Mouse (Mus musculus) heart, embryonic 10.5 days (tissue): ENCODE measurements around the gene Zfp1. TPM values are rescaled to one million over a fixed set of nuclear protein-coding genes. Genes with fewer than 3 reads are reported as not detected.

Experiments used
- DNase-seq: peaks from one replicate; pipeline ENCODE4 v3.0.0-alpha.2; 2017; ENCODE audit warnings: low spot score
- H3K27ac ChIP-seq: fragments of 300-500 bp; sonication (generic); 2 replicates; pipeline ENCODE4 v1.5.1; 2016; ENCODE audit warnings: mild to moderate bottlenecking
- H3K27me3 ChIP-seq: fragments of 300-500 bp; sonication (generic); 2 replicates; pipeline ENCODE4 v1.6.1; 2016; ENCODE audit warnings: mild to moderate bottlenecking; ENCODE audit not compliant: poor library complexity, insufficient read depth, severe bottlenecking
- H3K36me3 ChIP-seq: fragments of 300-500 bp; sonication (generic); 2 replicates; pipeline ENCODE4 v1.6.1; 2016; ENCODE audit warnings: mild to moderate bottlenecking, moderate library complexity
- H3K4me1 ChIP-seq: fragments of 300-500 bp; sonication (generic); 2 replicates; pipeline ENCODE4 v1.6.1; 2016; ENCODE audit warnings: mild to moderate bottlenecking
- H3K4me3 ChIP-seq: fragments of 300-500 bp; sonication (generic); 2 replicates; pipeline ENCODE4 v1.5.1; 2016; ENCODE audit warnings: mild to moderate bottlenecking, moderate library complexity
- H3K9me3 ChIP-seq: fragments of 300-500 bp; sonication (generic); 2 replicates; pipeline ENCODE4 v1.6.1; 2016; ENCODE audit warnings: mild to moderate bottlenecking, moderate library complexity
- WGBS: fragments of 180-500 bp; shearing (Covaris S2); methylation state at CpG from one replicate; pipeline ENCODE4 v1.1.7; 2016; 5-methylcytosine and 5-hydroxymethylcytosine counted together
- polyA plus RNA-seq: library from polyadenylated mRNA; unstranded; fragments of >200 nt; fragmentation: Nextera tagmentation; extraction: Ambion mirVana; gene quantifications from 2 replicates; pipeline ENCODE4 v1.2.1, GENCODE M21; 2016

Gene Zfp1
- polyA plus RNA-seq = 17.6 and 18.1 TPM in 2 replicates

- Histone ChIP-seq H3K9me3 (no peaks in the 10 kb centered on the region), H3K4me3 (peak within 1 kb of the TSS; percentile 90), H3K36me3 (no peaks in the 10 kb centered on the region), H3K4me1 (peaks cover 13% of the 10 kb centered on the region), H3K27me3 (no peaks in the 10 kb centered on the region), H3K27ac (peak within 1 kb of the TSS; percentile 100)
- DNase-seq = peak; percentile 96
- WGBS = under 1% methylated on average over 75 of the region's 75 CpGs
These were observed at the start of gene Zfp1 for GRCm38 (mm10) chr8:111643264-111644141. Gene Zfp1, plus strand, starts transcription at chr8:111643401.

GRCm38 (mm10) chr8:111594044-111594840, 49.0 kb upstream of the Zfp1 start:
- 70% methylated on average over 3 of the region's 3 CpGs for WGBS
- H3K4me3 ChIP-seq = no peak overlapping the region
- H3K36me3 ChIP-seq = no peaks in the 10 kb centered on the region; the same call in 1 of the 2 replicates
- no peak for DNase-seq
- H3K9me3 ChIP-seq = no peaks in the 10 kb centered on the region
- H3K27me3 ChIP-seq = no peaks in the 10 kb centered on the region
- H3K4me1 ChIP-seq = peaks cover 65% of the 10 kb centered on the region
- peak overlapping the region; percentile 83; the same call in 1 of the 2 replicates for H3K27ac ChIP-seq

- H3K4me3 ChIP-seq = no peak overlapping the region
- no peaks in the 10 kb centered on the region for H3K9me3 ChIP-seq
- H3K27me3 ChIP-seq = no peaks in the 10 kb centered on the region
- no peak for DNase-seq
- no peaks in the 10 kb centered on the region; the same call in 1 of the 2 replicates for H3K36me3 ChIP-seq
- peak overlapping the region; percentile 83; the same call in 1 of the 2 replicates for H3K27ac ChIP-seq
- peaks cover 71% of the 10 kb centered on the region for H3K4me1 ChIP-seq
- 84% methylated on average over 2 of the region's 2 CpGs for WGBS
These were observed 48.2 kb upstream of the Zfp1 start for GRCm38 (mm10) chr8:111594951-111595350.

GRCm38 (mm10) chr8:111595712-111596484, 47.3 kb upstream of the Zfp1 start:
- DNase-seq = peak; percentile 85
- H3K9me3 ChIP-seq = no peaks in the 10 kb centered on the region
- peaks cover 74% of the 10 kb centered on the region for H3K4me1 ChIP-seq
- peak overlapping the region; percentile 36 for H3K4me3 ChIP-seq
- H3K27me3 ChIP-seq = no peaks in the 10 kb centered on the region
- H3K36me3 ChIP-seq = no peaks in the 10 kb centered on the region; the same call in 1 of the 2 replicates
- WGBS = 32% methylated on average over 15 of the region's 15 CpGs
- H3K27ac ChIP-seq = peak overlapping the region; percentile 83

- no peaks in the 10 kb centered on the region for H3K9me3 ChIP-seq
- H3K4me3 ChIP-seq = 0 out of 2 replicates have a peak overlapping the region, but pooled peaks have one; percentile 8
- 21% methylated on average over 3 of the region's 3 CpGs for WGBS
- peaks cover 74% of the 10 kb centered on the region for H3K4me1 ChIP-seq
- H3K27ac ChIP-seq = peak overlapping the region; percentile 83
- H3K27me3 ChIP-seq = no peaks in the 10 kb centered on the region
- no peaks in the 10 kb centered on the region; the same call in 1 of the 2 replicates for H3K36me3 ChIP-seq
- no peak for DNase-seq
These were observed 46.7 kb upstream of the Zfp1 start for GRCm38 (mm10) chr8:111596485-111596821.

- Histone ChIP-seq H3K27me3 (no peaks in the 10 kb centered on the region), H3K4me3 (no peak overlapping the region), H3K27ac (peak overlapping the region; percentile 83), H3K36me3 (no peaks in the 10 kb centered on the region), H3K4me1 (peaks cover 66% of the 10 kb centered on the region), H3K9me3 (no peaks in the 10 kb centered on the region)
- no peak for DNase-seq
- 29% methylated on average over 1 of the region's 1 CpGs for WGBS
These were observed 45.9 kb upstream of the Zfp1 start for GRCm38 (mm10) chr8:111597310-111597709.

- Histone ChIP-seq H3K27ac (no peak overlapping the region), H3K36me3 (no peaks in the 10 kb centered on the region), H3K4me3 (no peak overlapping the region), H3K27me3 (no peaks in the 10 kb centered on the region), H3K4me1 (peaks cover 41% of the 10 kb centered on the region), H3K9me3 (no peaks in the 10 kb centered on the region)
- DNase-seq = no peak
- 68% methylated on average over 9 of the region's 9 CpGs for WGBS
These were observed 43.3 kb upstream of the Zfp1 start for GRCm38 (mm10) chr8:111599707-111600444.

GRCm38 (mm10) chr8:111602050-111602449, 41.2 kb upstream of the Zfp1 start:
- Histone ChIP-seq H3K9me3 (no peaks in the 10 kb centered on the region), H3K4me1 (peaks cover 28% of the 10 kb centered on the region), H3K27me3 (no peaks in the 10 kb centered on the region), H3K27ac (no peak overlapping the region), H3K4me3 (no peak overlapping the region), H3K36me3 (no peaks in the 10 kb centered on the region)
- WGBS = 90% methylated on average over 4 of the region's 4 CpGs
- no peak for DNase-seq

GRCm38 (mm10) chr8:111604986-111605385, 38.2 kb upstream of the Zfp1 start:
- WGBS = 96% methylated on average over 2 of the region's 2 CpGs
- H3K4me3 ChIP-seq = no peak overlapping the region
- no peak for DNase-seq
- H3K9me3 ChIP-seq = no peaks in the 10 kb centered on the region
- no peak overlapping the region for H3K27ac ChIP-seq
- no peaks in the 10 kb centered on the region for H3K27me3 ChIP-seq
- H3K4me1 ChIP-seq = peaks cover 15% of the 10 kb centered on the region
- H3K36me3 ChIP-seq = no peaks in the 10 kb centered on the region

GRCm38 (mm10) chr8:111606961-111607360, 36.2 kb upstream of the Zfp1 start:
- Histone ChIP-seq H3K9me3 (no peaks in the 10 kb centered on the region), H3K4me1 (0 out of 2 replicates have a peak, but pooled peaks cover 12% of the 10 kb centered on the region), H3K36me3 (peaks cover 6% of the 10 kb centered on the region), H3K27ac (no peak overlapping the region), H3K4me3 (no peak overlapping the region), H3K27me3 (no peaks in the 10 kb centered on the region)
- WGBS = 82% methylated on average over 9 of the region's 9 CpGs
- no peak for DNase-seq

GRCm38 (mm10) chr8:111607414-111607813, 35.8 kb upstream of the Zfp1 start:
- Histone ChIP-seq H3K36me3 (peaks cover 9% of the 10 kb centered on the region), H3K9me3 (no peaks in the 10 kb centered on the region), H3K27me3 (no peaks in the 10 kb centered on the region), H3K4me1 (0 out of 2 replicates have a peak, but pooled peaks cover 12% of the 10 kb centered on the region), H3K27ac (no peak overlapping the region), H3K4me3 (no peak overlapping the region)
- WGBS = 94% methylated on average over 7 of the region's 7 CpGs
- no peak for DNase-seq

GRCm38 (mm10) chr8:111613181-111613580, 30.0 kb upstream of the Zfp1 start:
- Histone ChIP-seq H3K4me3 (no peak overlapping the region), H3K27me3 (no peaks in the 10 kb centered on the region), H3K9me3 (no peaks in the 10 kb centered on the region), H3K4me1 (0 out of 2 replicates have a peak, but pooled peaks cover 3% of the 10 kb centered on the region), H3K27ac (no peak overlapping the region), H3K36me3 (peaks cover 9% of the 10 kb centered on the region)
- no peak for DNase-seq
- 70% methylated on average over 5 of the region's 5 CpGs for WGBS
